ENCODE assay signal across 8 mouse cellular contexts in genomic region chr3:121469185-121469975, GRCm38 (mm10). TPM values are rescaled to one million over a fixed set of nuclear protein-coding genes. Genes with fewer than 3 reads are reported as not detected.
A peak's percentile ranks its signal among the peaks of the same experiment; 100 is the strongest.
DNase-seq lines count a peak whose midpoint lies in the region; ATAC-seq and TF ChIP-seq lines count a peak whose summit lies in the region.

No protein-coding gene starts in this region.

- no peaks in the 10 kb centered on the region for H3K36me3 ChIP-seq in C2C12 (ENCODE audit: control insufficient read depth, insufficient read depth)
- no peaks in the 10 kb centered on the region for H3K36me3 ChIP-seq in hindbrain, embryonic 12.5 days
- H3K36me3 ChIP-seq in liver, embryonic 16.5 days (ENCODE audit: control insufficient read depth, insufficient read depth), result no peaks in the 10 kb centered on the region

- peak overlapping the region; percentile 19 for H3K4me2 ChIP-seq in hindbrain, embryonic 12.5 days (replicated peaks)
- H3K4me2 ChIP-seq in liver, embryonic 16.5 days (ENCODE audit: low read depth, low read length), result no peak overlapping the region

- H3K27ac ChIP-seq in embryonic fibroblast, embryonic 13.5 days (ENCODE audit: insufficient read depth, low read length), result peak overlapping the region; percentile 77
- peak overlapping the region; percentile 80 for H3K27ac ChIP-seq in hindbrain, embryonic 12.5 days
- no peak overlapping the region for H3K27ac ChIP-seq in liver, embryonic 16.5 days (ENCODE audit: low read length)

- TF ChIP-seq CTCF in C2C12 (IDR thresholded peaks at IDR 0.05; ENCODE audit: control insufficient read depth, insufficient read depth, insufficient read length), result no peak
- TF ChIP-seq CTCF in embryonic fibroblast, embryonic 13.5 days (IDR thresholded peaks at IDR 0.05; ENCODE audit: borderline replicate concordance, insufficient read depth, low read length), result no peak

- no peak; the same call in 1 of the 2 replicates for TF ChIP-seq POLR2A in embryonic fibroblast, embryonic 13.5 days (IDR thresholded peaks at IDR 0.05; ENCODE audit: low read depth, low read length)

- H3K9ac ChIP-seq in hindbrain, embryonic 12.5 days, result peak overlapping the region; percentile 35; the same call in 1 of the 2 replicates
- peak overlapping the region; percentile 8; the same call in 1 of the 2 replicates for H3K9ac ChIP-seq in liver, embryonic 16.5 days (ENCODE audit: low read depth, low read length)

- H3K79me3 ChIP-seq in C2C12 (ENCODE audit: low read depth), result no peaks in the 10 kb centered on the region

- H3K79me2 ChIP-seq in C2C12 (ENCODE audit: control insufficient read depth, insufficient read depth), result no peaks in the 10 kb centered on the region

- peak overlapping the region; percentile 25 for H3ac ChIP-seq in C2C12 (ENCODE audit: control insufficient read depth, insufficient read length, low read depth)

- no peaks in the 10 kb centered on the region for H3K4me1 ChIP-seq in embryonic fibroblast, embryonic 13.5 days (ENCODE audit: control insufficient read depth, insufficient read depth, low read length)
- peaks cover 36% of the 10 kb centered on the region for H3K4me1 ChIP-seq in hindbrain, embryonic 12.5 days
- peaks cover 12% of the 10 kb centered on the region for H3K4me1 ChIP-seq in liver, embryonic 16.5 days (ENCODE audit: control insufficient read depth, low read depth, low read length)

- no peaks in the 10 kb centered on the region for H3K9me3 ChIP-seq in hindbrain, embryonic 12.5 days (replicated peaks)
- no peaks in the 10 kb centered on the region for H3K9me3 ChIP-seq in liver, embryonic 16.5 days (replicated peaks; ENCODE audit: control insufficient read depth, low read length)

- H3K27me3 ChIP-seq in C2C12 (ENCODE audit: control insufficient read depth, insufficient read depth, insufficient read length), result no peaks in the 10 kb centered on the region
- no peaks in the 10 kb centered on the region for H3K27me3 ChIP-seq in hindbrain, embryonic 12.5 days
- no peaks in the 10 kb centered on the region for H3K27me3 ChIP-seq in liver, embryonic 16.5 days (ENCODE audit: control insufficient read depth, insufficient read depth, low read depth, low read length)

- peak; percentile 25 for DNase-seq in adrenal gland, postnatal 10 days
- DNase-seq in adrenal gland, adult 8-10 months, result no peak
- peak; percentile 18 for DNase-seq in ovary, postnatal 10 days (ENCODE audit: low spot score)
- DNase-seq in natural killer cell, adult 2 months (ENCODE audit: low spot score in 2 of 2), result no peak

- H3K4me3 ChIP-seq in C2C12 (ENCODE audit: insufficient read depth, poor library complexity, severe bottlenecking), result no peak overlapping the region
- no peak overlapping the region for H3K4me3 ChIP-seq in embryonic fibroblast, embryonic 13.5 days (ENCODE audit: insufficient read depth, low read length)
- no peak overlapping the region for H3K4me3 ChIP-seq in hindbrain, embryonic 12.5 days
- no peak overlapping the region for H3K4me3 ChIP-seq in liver, embryonic 16.5 days (ENCODE audit: low read depth, low read length)

- 4% methylated on average over 13 of the region's 13 CpGs for WGBS in hindbrain, embryonic 12.5 days
- WGBS in liver, embryonic 16.5 days (ENCODE audit: insufficient replicate concordance), result 12% methylated on average over 13 of the region's 13 CpGs

- peak; percentile 44; the same call in 1 of the 2 replicates for ATAC-seq in hindbrain, embryonic 12.5 days (ENCODE audit: low FRiP score)
- 0 out of 2 replicates have a peak, but pooled peaks have one; percentile 14 for ATAC-seq in liver, embryonic 16.5 days (ENCODE audit: low read depth)

TF ChIP-seq in C2C12, 6 proteins besides CTCF, POLR2A, EP300 and RAD21:
- TF ChIP-seq USF1 (IDR thresholded peaks at IDR 0.05; ENCODE audit: low read depth) (no peak), MYOG (IDR thresholded peaks at IDR 0.05; ENCODE audit: control insufficient read depth, extremely low read depth, insufficient read length) (no peak), CEBPB (IDR thresholded peaks at IDR 0.05; ENCODE audit: low read depth) (no peak), MAX (IDR thresholded peaks at IDR 0.05) (no peak)

RNA-seq across cellular contexts. Expression of gene Cnn3, which starts 43.1 kb away (rescaled TPM):
- 100 to 1,000 TPM; 148 to 215 TPM for total RNA-seq in adrenal gland, postnatal 10 days (2021)
- 100 to 1,000 TPM; 268 to 287 (median 284) TPM for total RNA-seq in adrenal gland, adult 8-10 months (2022)
- 362 TPM for polyA plus RNA-seq in C2C12 (2012; fragmentation: generic; extraction: Trizol)
- polyA plus RNA-seq in embryonic fibroblast, embryonic 13.5 days (2011; ENCODE audit: insufficient read length, low read depth, missing spikeins), result 720 and 799 TPM in 2 replicates
- polyA plus RNA-seq in hindbrain, embryonic 12.5 days (2016; fragmentation: Nextera tagmentation; extraction: Ambion mirVana), result 891 and 928 TPM in 2 replicates
- 100.0 and 103 TPM in 2 replicates for polyA plus RNA-seq in liver, embryonic 16.5 days (2015; fragmentation: Nextera tagmentation; extraction: Ambion mirVana)

Comparison
In these comparisons a context has a peak if more than half of its experiments do, and no peak if none do; other contexts are left out.
1. DNase-seq: peak in adrenal gland, postnatal 10 days (single experiment) and ovary, postnatal 10 days (single experiment); none in adrenal gland, adult 8-10 months (single experiment) and natural killer cell, adult 2 months (0 of 2).